Mouse (Mus musculus) right cerebral cortex, adult 2 months (tissue): ENCODE data around the gene Cspg5.

Experiments
- DNase-seq, 2 experiments: peaks; one replicate each; pipeline ENCODE4 v3.0.0; 2021 to 2022; ENCODE audit warnings: low spot score in 2 of 2

The Cspg5 gene

DNA sequence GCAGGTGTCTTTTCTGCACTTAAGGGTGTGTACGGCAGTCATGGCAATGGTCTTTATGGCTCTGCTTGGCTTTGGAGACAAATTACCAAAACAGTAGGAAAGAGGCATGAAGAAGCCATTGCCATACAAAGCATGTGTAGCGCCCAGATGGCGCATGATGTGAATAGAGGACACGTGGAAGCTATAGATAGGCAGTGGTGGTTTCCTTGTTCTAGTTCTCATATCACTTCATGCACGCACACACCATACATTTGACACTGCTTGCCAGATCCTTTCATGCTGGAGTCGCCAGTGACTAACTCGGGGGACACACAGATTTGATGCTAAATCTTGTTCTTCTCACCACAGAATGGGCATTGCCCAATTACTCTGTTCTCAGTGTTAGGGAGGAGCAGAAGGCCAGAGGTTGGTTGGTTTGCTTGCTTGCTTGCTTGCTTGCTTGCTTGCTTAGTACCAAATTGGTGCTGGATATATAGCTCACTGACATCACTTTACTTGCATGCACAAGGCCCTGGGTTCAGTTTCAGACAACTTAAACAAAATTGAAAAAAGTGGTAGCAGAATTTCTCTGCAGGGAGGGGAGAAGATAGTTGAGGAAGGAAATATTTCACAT is at the start of gene Cspg5:
Gene Cspg5 (plus strand): TSS at position 563 of the 613 bp plus-strand sequence.
- DNase-seq = no peak

DNA sequence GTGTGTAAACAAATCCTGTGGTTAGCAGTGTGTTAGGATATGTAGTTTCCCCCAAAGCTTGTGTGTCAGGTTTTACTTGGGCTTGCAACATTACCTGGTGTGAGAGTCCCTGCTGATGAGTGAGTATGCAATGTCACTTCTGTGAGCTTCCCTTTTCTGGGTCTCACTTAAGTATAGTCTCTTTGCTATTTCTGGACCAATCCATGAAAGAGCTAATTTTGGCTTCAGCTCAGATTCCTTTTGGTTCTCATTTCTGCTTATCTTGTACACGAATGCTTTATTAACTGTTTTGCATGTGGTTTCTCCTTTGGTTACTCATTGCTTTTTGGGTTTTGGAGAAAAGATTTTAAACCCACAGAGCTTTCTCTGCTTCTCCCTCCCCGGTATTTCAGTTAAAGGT is 43.7 kb upstream of the Cspg5 start:
- DNase-seq = no peak

- DNase-seq = peak; percentile 53 to 74
Measured at GRCm38 (mm10) chr9:110205526-110206404, 37.8 kb upstream of the Cspg5 start.

DNA sequence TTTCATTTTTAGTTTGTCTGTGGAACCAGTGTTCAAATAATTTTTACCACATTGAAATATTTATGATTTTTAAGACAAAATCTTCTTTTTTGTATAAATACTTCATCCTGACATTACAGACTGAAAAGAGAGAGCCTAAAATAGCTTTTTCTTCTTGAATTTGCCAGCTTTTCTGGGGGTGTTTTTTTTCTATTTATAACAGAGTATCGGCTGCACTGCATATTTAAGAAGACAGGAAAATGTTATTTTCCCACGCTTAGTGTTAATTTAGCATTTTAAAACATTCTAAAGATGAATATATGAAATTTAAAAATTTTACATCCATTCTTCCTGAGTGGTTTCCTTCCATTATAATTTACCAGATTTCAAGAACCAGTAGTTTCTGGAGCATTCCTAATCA is 37.1 kb upstream of the Cspg5 start:
- no peak for DNase-seq

GRCm38 (mm10) chr9:110208265-110208664 is 35.3 kb upstream of the Cspg5 start:
- DNase-seq = no peak

GRCm38 (mm10) chr9:110208967-110209366 is 34.6 kb upstream of the Cspg5 start:
- no peak for DNase-seq

- DNase-seq = no peak
Measured at GRCm38 (mm10) chr9:110224273-110224672, 19.3 kb upstream of the Cspg5 start.

- DNase-seq = no peak
Measured at GRCm38 (mm10) chr9:110226191-110226590, 17.4 kb upstream of the Cspg5 start.

GRCm38 (mm10) chr9:110228671-110229070 is 14.9 kb upstream of the Cspg5 start:
- DNase-seq = no peak

GRCm38 (mm10) chr9:110229112-110229511 is 14.5 kb upstream of the Cspg5 start:
- no peak for DNase-seq

DNA sequence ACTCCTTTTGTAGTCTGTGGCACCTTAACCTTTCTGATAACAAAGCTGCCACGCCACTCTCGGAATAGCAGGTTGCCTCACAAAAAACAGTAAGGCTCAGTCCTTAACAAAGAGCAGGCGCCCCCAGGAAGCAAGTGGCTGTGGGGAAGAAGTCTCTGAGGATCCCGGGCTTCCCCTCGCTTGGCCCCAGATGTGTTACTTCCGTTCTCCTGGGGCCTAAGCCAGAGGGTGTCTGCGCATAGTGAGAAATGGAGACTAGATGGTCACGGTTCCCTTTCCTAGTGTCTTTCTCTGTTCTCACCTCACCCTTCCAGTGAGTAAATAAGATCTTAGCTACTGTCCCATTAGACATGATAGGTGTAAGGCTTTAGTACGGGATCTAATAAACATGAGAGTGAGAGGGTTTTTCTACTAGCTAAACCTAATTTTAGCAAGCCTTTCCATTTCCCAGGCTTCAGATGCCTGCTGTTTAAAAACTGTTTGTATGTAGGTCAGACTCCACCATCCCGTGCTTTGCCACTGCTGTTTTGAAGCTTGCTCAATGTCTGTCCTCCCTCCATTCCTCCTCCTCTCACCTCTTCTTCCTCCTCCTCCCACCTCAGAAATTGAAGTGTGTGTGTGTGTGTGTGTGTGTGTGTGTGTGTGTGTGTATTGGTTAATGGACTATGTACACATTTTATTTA is 13.9 kb upstream of the Cspg5 start:
- DNase-seq = no peak

DNA sequence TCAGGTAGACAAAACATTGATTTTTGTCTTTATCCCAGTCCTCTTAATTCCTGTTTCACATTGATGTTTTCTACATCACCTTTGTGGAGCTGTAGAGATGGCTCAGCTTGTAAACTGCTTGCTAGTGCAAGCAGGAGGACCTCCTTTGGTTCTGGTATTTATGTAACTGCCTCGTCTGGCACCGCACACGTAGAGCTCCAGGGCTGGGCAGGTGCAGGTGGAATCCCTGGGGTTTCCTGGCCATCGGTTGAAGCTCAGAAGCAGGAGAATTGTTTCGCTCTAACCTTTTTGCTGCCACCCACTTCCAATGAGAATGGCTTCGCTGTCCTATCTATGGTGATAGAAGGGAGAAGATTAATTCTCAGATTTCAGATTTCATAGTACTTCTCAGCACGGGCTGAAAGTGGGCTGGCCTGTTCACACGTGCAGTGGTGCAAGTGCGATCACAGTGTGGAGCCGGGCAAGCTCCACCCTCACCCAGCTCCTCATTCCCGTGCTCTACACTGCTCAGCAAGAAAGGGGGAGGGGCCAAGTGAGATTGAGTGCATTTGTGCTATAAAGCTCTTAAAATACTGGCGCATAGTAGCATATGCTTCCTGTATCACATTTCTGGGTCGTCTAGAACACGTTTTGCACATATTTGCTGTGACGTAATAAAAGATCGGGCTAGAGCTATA is 13.1 kb upstream of the Cspg5 start:
- DNase-seq = no peak

GRCm38 (mm10) chr9:110234962-110235361 is 8.6 kb upstream of the Cspg5 start:
- DNase-seq = no peak

GRCm38 (mm10) chr9:110244567-110244888 is 945 bp downstream of the Cspg5 start:
- no peak for DNase-seq

GRCm38 (mm10) chr9:110244889-110245589 is 1.5 kb downstream of the Cspg5 start:
- DNase-seq = peak; percentile 75 to 76

DNA sequence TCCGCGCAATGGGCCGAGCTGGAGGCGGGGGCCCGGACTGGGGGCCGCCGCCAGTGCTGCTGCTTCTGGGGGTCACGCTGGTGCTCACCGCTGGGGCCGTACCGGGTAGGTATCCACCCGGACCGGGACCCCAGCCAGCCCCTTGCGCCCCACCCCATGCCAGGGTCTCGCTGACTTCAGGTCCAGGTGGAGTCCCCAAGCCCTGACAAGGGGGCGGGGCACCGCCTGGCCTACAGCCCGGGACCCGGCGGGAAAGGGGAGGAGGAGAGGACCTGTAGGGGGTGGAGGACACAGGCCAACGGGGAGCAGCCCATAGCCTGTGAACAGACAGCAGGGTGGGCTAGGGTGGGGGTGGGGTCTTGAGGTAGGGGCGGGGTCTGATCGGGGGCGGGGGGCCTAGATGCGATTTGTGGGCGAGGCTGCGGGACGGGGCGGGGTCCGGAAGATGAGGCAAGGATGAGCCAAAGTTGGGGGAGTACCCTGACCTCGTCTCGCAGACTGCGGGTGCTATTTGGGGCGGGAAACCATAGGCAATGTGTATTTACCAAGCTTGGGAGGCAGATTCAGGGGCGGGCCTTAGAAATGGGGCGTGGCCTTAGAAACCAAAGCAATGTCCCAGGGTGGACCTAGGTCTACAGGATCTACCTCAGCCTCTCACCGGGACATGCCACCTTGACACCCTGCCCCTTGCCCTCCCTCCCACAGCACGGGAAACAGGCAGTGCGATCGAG is 2.2 kb downstream of the Cspg5 start:
- peak; percentile 59 to 74 for DNase-seq

DNA sequence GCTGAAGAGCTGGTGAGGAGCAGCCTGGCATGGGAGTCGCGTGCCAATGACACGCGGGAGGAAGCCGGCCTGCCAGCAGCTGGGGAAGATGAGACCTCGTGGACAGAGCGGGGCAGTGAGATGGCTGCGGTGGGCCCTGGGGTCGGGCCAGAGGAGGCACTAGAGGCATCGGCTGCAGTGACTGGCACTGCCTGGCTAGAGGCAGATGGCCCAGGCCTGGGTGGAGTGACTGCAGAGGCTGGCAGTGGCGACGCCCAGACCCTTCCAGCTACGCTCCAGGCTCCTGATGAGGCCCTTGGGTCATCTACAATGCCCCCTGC is 2.7 kb downstream of the Cspg5 start:
- DNase-seq = no peak

GRCm38 (mm10) chr9:110247049-110247448 is 3.5 kb downstream of the Cspg5 start:
- no peak for DNase-seq

- no peak for DNase-seq
Measured at GRCm38 (mm10) chr9:110248861-110249260, 5.3 kb downstream of the Cspg5 start.

DNA sequence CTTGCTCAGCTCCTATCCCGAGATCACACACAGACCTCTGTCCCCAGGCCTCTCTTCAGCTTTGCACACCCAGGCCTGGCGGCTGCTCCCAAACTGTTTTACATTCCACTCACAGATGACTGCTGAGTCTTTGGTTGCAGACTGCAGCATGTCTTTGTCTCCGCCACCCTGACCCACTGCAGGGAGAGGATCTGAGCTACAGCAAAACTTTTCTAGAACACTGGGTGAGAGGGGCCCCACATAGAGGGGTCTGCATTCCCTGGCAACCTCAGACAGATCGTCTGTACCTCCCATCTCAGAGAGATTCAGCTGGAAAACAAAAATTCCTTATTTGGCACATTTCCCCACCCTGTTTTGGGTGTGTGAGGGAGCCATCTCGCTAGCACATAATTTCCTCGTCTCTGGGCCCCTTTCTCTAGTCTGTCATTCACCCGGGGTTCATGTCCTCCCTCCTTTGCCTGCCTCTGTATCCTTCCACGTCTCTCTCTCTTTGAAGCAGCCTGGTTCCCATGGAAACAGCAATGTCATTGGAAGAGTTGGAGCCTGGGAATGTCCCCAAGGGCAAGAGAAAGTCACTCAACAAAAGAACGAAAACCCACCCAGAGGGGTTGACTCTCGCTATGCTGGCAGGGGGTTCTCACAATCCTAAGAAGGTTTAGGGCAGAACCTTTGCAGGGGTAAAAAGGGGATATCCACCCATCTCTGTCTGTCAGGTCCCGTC is 6.4 kb downstream of the Cspg5 start:
- peak; percentile 46 to 62 for DNase-seq
